Mouse (Mus musculus): Measurements from ENCODE around the gene Slc2a1.

DNA sequence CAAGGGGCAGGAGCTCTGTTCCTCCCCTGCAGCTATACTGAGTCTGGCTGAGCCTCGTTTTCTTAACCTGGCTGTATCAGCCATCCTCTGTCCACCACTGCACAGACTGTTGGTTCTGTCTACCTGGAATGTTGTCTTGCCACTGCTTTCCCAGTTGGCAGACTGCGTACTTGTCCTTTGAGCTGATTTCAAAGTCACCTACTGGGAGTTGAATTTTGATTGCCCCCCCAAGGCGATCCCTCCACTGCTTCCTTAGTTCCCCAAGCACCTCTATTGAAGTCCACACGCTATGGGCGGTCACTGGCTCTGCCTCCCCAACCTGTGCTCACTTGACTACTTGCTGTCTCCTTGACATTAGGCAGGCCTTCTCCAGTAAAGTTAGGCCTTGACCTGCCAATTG is 9.1 kb downstream of the Slc2a1 start:
- TF ChIP-seq IRF4 (IDR thresholded peaks at IDR 0.05; ENCODE audit: low read depth, low read length) = no peak
- TF ChIP-seq MAX (IDR thresholded peaks at IDR 0.05; ENCODE audit: low read length) = no peak
- TF ChIP-seq KAT2A (IDR thresholded peaks at IDR 0.05; ENCODE audit: insufficient replicate concordance, low read length) = no peak
- TF ChIP-seq MXI1 (IDR thresholded peaks at IDR 0.05; ENCODE audit: low read depth, low read length) = no peak
- TF ChIP-seq RAD21 (IDR thresholded peaks at IDR 0.05; ENCODE audit: low read depth, low read length) = no peak
- TF ChIP-seq JUND (conservative IDR thresholded peaks at IDR 0.05; ENCODE audit: low read depth, low read length) = no peak
- no peak for TF ChIP-seq BHLHE40 (IDR thresholded peaks at IDR 0.05; ENCODE audit: low read depth, low read length)

Measured in CH12.LX (cell line).